12 mouse cellular contexts compared by ENCODE assay signal in genomic region chr13:112166338-112166802, GRCm38 (mm10).
DNase-seq lines count a peak whose midpoint lies in the region; ATAC-seq lines count a peak whose summit lies in the region.
"Had no signal": no experiment of that assay in that cellular context is flagged by ENCODE, and none has a peak within 500 bp of the region (broad histone marks: within the 10 kb centered on the region; RNA-seq: fewer than 3 reads in every experiment).

No protein-coding gene starts in this region.

- H3K9me3 ChIP-seq in neural tube, embryonic 14.5 days (ENCODE audit: control insufficient read depth, low read length), result no peaks in the 10 kb centered on the region

- no peaks in the 10 kb centered on the region for H3K36me3 ChIP-seq in neural tube, embryonic 14.5 days (ENCODE audit: control insufficient read depth, insufficient read depth, low read length)

- peaks cover 11% of the 10 kb centered on the region; the same call in 1 of the 2 replicates for H3K4me1 ChIP-seq in neural tube, embryonic 14.5 days (ENCODE audit: control insufficient read depth, insufficient read depth, low read length)

- no peaks in the 10 kb centered on the region for H3K27me3 ChIP-seq in neural tube, embryonic 14.5 days (ENCODE audit: control insufficient read depth, insufficient read depth, low read length)

- WGBS in neural tube, embryonic 14.5 days, result 21% methylated on average over 10 of the region's 10 CpGs

- H3K4me2 ChIP-seq in neural tube, embryonic 14.5 days (ENCODE audit: low read depth, low read length), result peak overlapping the region; percentile 11; the same call in 1 of the 2 replicates

- 0 out of 2 replicates have a peak overlapping the region, but pooled peaks have one; percentile 52 for H3K27ac ChIP-seq in neural tube, embryonic 14.5 days (ENCODE audit: low read depth, low read length)

- no peak overlapping the region for H3K9ac ChIP-seq in neural tube, embryonic 14.5 days (replicated peaks; ENCODE audit: low read depth, low read length)

- peak; percentile 84 for ATAC-seq in neural tube, embryonic 14.5 days (ENCODE audit: low read depth)

- DNase-seq in cerebellum, adult 9-11 months, result peak; percentile 8
- DNase-seq in cerebellum, adult 8-10 months, result no peak
- DNase-seq in right cerebral cortex, adult 18-20 months, result peak; percentile 14
- no peak for DNase-seq in right cerebral cortex, postnatal 25 days
- DNase-seq in layer of hippocampus, adult 8-10 months (ENCODE audit: low spot score in 2 of 2), result peak; percentile 34 to 48
- DNase-seq in yolk sac, embryonic 10.5 days (ENCODE audit: low spot score), result no peak
- DNase-seq in gastrocnemius, postnatal 36 days, result no peak
- DNase-seq: adrenal gland, postnatal 14 days; cerebellum, postnatal 36 days; heart, postnatal 4 days; lung, postnatal 4 days had no signal

- no peak overlapping the region for H3K4me3 ChIP-seq in neural tube, embryonic 14.5 days (ENCODE audit: low read depth, low read length)

- intact Hi-C loops in gastrocnemius, postnatal 36 days (cut with DNase I), result no loop called here

Comparison
In these comparisons a context has a peak if more than half of its experiments do, and no peak if none do; other contexts are left out.
1. DNase-seq: peak in cerebellum, adult 9-11 months (single experiment), right cerebral cortex, adult 18-20 months (single experiment) and layer of hippocampus, adult 8-10 months (2 of 2); none in cerebellum, adult 8-10 months (single experiment), right cerebral cortex, postnatal 25 days (single experiment), yolk sac, embryonic 10.5 days (single experiment) and gastrocnemius, postnatal 36 days (0 of 2).